Mouse (Mus musculus) forebrain, postnatal 0 days (tissue): ENCODE measurements around the gene Atpaf1. TPM values are rescaled to one million over a fixed set of nuclear protein-coding genes. Genes with fewer than 3 reads are reported as not detected.

Source experiments
- ATAC-seq: fragments of 200-750 bp; cut with Nextera tagmentation; 2 replicates; pipeline ENCODE4 v1.8.0; 2017; ENCODE audit warnings: mild to moderate bottlenecking, moderate library complexity
- DNase-seq: peaks from one replicate; pipeline ENCODE4 v3.0.0-alpha.2; 2015
- H3K27ac ChIP-seq: fragments of 300-500 bp; sonication (generic); 2 replicates; pipeline ENCODE4 v1.5.1; 2014; ENCODE audit warnings: low read depth, mild to moderate bottlenecking, antibody characterized with exemption, low read length, moderate library complexity, mixed read lengths
- H3K27me3 ChIP-seq: fragments of 300-500 bp; sonication (generic); 2 replicates; pipeline ENCODE4 v1.6.1; 2014; ENCODE audit warnings: mild to moderate bottlenecking, low read length, mixed read lengths; ENCODE audit not compliant: insufficient read depth
- H3K36me3 ChIP-seq: fragments of 300-500 bp; sonication (generic); 2 replicates; pipeline ENCODE4 v1.6.1; 2014; ENCODE audit warnings: mild to moderate bottlenecking, moderate library complexity; ENCODE audit not compliant: insufficient read depth
- H3K4me1 ChIP-seq: fragments of 300-500 bp; sonication (generic); 2 replicates; pipeline ENCODE4 v1.6.1; 2014; ENCODE audit warnings: antibody characterized with exemption; ENCODE audit not compliant: insufficient read depth
- H3K4me2 ChIP-seq: fragments of 300-500 bp; sonication (generic); 2 replicates; pipeline ENCODE4 v1.6.1; 2014; ENCODE audit warnings: low read depth, mild to moderate bottlenecking, moderate library complexity
- H3K4me3 ChIP-seq: fragments of 300-500 bp; sonication (generic); 2 replicates; pipeline ENCODE4 v1.5.1; 2014; ENCODE audit warnings: low read depth, low read length, mixed read lengths
- H3K9ac ChIP-seq: fragments of 300-500 bp; sonication (generic); 2 replicates; pipeline ENCODE4 v1.6.1; 2014; ENCODE audit warnings: mild to moderate bottlenecking
- H3K9me3 ChIP-seq: fragments of 300-500 bp; sonication (generic); 2 replicates; pipeline ENCODE4 v1.6.1; 2016; ENCODE audit warnings: low read length
- CTCF ChIP-seq: sonication (generic); IDR thresholded peaks from 2 replicates; pipeline ENCODE4 v1.5.1; 2016; ENCODE audit warnings: antibody characterized with exemption, control low read depth, low read depth
- WGBS: fragments of 180-500 bp; shearing (Covaris S2); extraction: QIAGEN DNeasy Blood & Tissue Kit; methylation state at CpG from one replicate; pipeline ENCODE4 v1.1.7; 2014; 5-methylcytosine and 5-hydroxymethylcytosine counted together
- polyA plus RNA-seq: library from polyadenylated mRNA; unstranded; fragments of >200 nt; fragmentation: Nextera tagmentation; extraction: Ambion mirVana; gene quantifications from 2 replicates; pipeline ENCODE4 v1.2.1, GENCODE M21; 2015
- total RNA-seq: library from RNA; depleted of rRNA; stranded (reverse); fragments of >200 nt; gene quantifications from 2 replicates; pipeline ENCODE4 v1.2.3, GENCODE M21; 2014

Gene Atpaf1
- total and polyA plus RNA-seq, 2 experiments from 2014 or later, result 34.0 to 40.9 TPM

DNA sequence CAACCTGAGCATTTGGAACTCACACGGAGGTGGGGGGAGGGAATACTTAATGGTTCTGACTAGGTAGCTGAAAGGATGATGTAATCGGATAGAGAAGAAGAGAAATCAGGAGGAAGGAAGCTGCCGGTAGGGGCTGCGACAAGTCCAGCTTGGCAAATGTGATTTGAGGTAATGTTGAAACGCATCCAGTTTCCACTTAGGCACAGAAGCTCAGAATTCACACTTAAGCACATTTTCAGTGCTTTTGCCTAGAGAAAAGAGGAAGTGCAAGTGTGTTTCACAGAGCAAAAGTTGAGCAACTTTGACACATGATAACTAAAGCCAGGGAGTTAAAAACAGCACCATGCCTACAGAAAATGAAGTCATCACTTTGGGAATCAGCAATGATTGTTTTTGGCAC is 62.8 kb downstream of the Atpaf1 start:
- WGBS, result 32% methylated on average over 5 of the region's 5 CpGs
- peak; percentile 34 for TF ChIP-seq CTCF
- no peak overlapping the region for H3K4me2 ChIP-seq
- H3K9ac ChIP-seq, result no peak overlapping the region
- H3K27me3 ChIP-seq, result no peaks in the 10 kb centered on the region
- H3K27ac ChIP-seq, result no peak overlapping the region
- peak; percentile 45 for DNase-seq
- H3K4me3 ChIP-seq, result no peak overlapping the region
- ATAC-seq, result peak; percentile 62
- no peaks in the 10 kb centered on the region for H3K9me3 ChIP-seq
- H3K4me1 ChIP-seq, result no peaks in the 10 kb centered on the region
- H3K36me3 ChIP-seq, result peaks cover 10% of the 10 kb centered on the region; the same call in 1 of the 2 replicates

DNA sequence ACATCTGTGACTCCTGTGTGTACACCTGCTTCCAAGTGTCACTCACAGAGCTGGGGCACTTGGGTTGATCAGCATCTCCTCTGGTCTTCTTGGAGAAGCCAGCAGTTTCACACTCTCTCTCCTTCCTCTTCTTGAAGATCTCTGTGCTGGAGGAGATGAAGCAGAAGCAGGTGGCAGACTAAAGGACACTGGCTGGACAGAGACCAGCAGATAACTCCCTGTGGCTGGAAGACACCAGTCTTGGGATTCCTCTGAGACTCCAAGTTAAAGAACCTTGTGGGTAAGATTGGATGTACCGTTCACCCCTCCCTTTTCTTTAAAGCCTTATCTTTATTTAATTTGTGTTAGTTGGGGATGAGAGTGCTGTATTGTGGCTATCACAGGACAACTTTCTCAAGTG is 63.5 kb downstream of the Atpaf1 start:
- Histone ChIP-seq H3K9me3 (no peaks in the 10 kb centered on the region), H3K9ac (no peak overlapping the region), H3K4me1 (no peaks in the 10 kb centered on the region), H3K4me3 (no peak overlapping the region), H3K4me2 (no peak overlapping the region), H3K27ac (no peak overlapping the region), H3K27me3 (no peaks in the 10 kb centered on the region), H3K36me3 (peaks cover 10% of the 10 kb centered on the region; the same call in 1 of the 2 replicates)
- DNase-seq (no peak), ATAC-seq (no peak)
- no peak for TF ChIP-seq CTCF
- 96% methylated on average over 1 of the region's 1 CpGs for WGBS

DNA sequence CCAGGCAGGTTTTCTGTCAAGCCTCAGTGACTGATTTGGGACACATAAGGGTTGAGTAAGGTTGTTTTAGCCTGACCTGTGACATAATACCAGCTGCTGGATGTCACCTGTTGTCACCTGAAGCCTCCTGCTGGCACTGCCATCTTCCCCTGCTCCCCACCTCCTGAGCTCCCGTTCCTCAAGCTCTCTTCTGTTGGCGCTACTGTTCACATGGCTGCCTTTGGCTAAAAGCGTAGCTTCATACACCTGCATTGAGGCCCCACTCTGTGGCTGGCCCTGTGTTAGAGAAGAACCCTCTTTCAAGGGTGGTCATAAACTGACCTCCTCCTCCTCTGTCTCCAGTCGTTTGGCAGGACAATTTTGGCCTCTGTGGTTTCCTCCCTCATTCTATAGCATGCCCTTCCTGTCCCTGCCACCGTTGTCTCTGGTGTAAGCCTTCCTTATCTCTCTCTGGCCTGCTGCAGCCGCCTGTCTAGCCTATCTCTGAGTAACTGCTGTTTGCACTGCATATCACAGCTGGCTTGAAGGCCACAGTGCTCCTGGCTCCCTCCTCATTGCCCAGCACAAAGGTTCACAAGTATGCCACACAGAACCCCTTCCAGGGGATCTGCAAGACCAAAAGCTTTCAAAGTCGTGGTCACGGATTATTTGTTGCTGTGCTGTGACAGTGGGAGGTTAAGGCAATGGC is 64.5 kb downstream of the Atpaf1 start:
- Histone ChIP-seq H3K4me1 (no peaks in the 10 kb centered on the region), H3K4me2 (no peak overlapping the region), H3K4me3 (no peak overlapping the region), H3K9me3 (no peaks in the 10 kb centered on the region), H3K36me3 (peaks cover 10% of the 10 kb centered on the region; the same call in 1 of the 2 replicates), H3K9ac (no peak overlapping the region), H3K27ac (no peak overlapping the region), H3K27me3 (no peaks in the 10 kb centered on the region)
- ATAC-seq (no peak), DNase-seq (no peak)
- TF ChIP-seq CTCF, result no peak
- 75% methylated on average over 8 of the region's 8 CpGs for WGBS

DNA sequence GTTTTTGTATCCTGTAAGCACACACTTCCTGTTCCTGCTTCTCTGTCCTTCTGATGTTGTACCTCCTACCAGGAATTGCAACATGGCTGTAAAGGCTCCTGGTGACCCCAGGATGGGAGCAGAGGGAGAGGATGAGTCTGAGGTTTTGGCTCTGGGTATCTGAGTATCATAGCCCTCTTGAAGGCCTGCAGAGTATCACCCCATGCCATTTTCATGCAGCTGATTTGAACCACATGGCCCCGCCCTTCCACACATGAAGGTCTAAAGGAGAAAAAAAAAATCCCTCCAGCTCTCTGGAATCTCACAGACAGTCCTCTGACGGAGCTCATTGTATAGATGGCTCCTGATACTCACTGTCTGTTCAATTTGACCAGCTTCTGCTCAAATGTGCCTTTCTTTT is 65.5 kb downstream of the Atpaf1 start:
- no peaks in the 10 kb centered on the region for H3K27me3 ChIP-seq
- H3K9ac ChIP-seq, result no peak overlapping the region
- no peaks in the 10 kb centered on the region for H3K9me3 ChIP-seq
- 89% methylated on average over 2 of the region's 2 CpGs for WGBS
- ATAC-seq (no peak), DNase-seq (no peak)
- no peak overlapping the region for H3K27ac ChIP-seq
- no peak overlapping the region for H3K4me3 ChIP-seq
- H3K4me2 ChIP-seq, result no peak overlapping the region
- no peak for TF ChIP-seq CTCF
- no peaks in the 10 kb centered on the region for H3K4me1 ChIP-seq
- peaks cover 10% of the 10 kb centered on the region; the same call in 1 of the 2 replicates for H3K36me3 ChIP-seq

DNA sequence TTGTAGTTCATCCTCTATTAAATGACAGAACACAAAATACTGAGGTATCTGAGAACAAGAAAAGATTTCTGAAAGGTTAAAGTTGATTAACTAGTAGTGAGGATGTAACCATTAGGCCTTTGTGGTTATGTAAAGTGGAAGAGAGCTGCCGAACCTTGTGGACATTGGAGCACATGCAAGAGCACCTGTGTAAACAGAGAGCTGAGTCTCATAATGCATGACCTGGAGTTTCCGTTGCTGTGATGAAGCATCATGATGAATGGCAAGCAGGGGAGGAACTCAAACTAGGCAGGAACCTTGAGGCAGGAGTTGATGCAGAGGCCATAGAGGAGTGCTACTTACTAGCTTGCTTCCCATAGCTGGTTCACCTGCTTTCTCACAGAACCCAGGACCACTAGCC is 66.0 kb downstream of the Atpaf1 start:
- H3K4me2 ChIP-seq, result no peak overlapping the region
- H3K36me3 ChIP-seq, result peaks cover 10% of the 10 kb centered on the region; the same call in 1 of the 2 replicates
- WGBS, result 64% methylated on average over 2 of the region's 2 CpGs
- H3K27ac ChIP-seq, result no peak overlapping the region
- TF ChIP-seq CTCF, result no peak
- ATAC-seq, result no peak
- H3K9me3 ChIP-seq, result no peaks in the 10 kb centered on the region
- no peak overlapping the region for H3K4me3 ChIP-seq
- H3K4me1 ChIP-seq, result no peaks in the 10 kb centered on the region
- H3K27me3 ChIP-seq, result no peaks in the 10 kb centered on the region
- no peak for DNase-seq
- H3K9ac ChIP-seq, result no peak overlapping the region

DNA sequence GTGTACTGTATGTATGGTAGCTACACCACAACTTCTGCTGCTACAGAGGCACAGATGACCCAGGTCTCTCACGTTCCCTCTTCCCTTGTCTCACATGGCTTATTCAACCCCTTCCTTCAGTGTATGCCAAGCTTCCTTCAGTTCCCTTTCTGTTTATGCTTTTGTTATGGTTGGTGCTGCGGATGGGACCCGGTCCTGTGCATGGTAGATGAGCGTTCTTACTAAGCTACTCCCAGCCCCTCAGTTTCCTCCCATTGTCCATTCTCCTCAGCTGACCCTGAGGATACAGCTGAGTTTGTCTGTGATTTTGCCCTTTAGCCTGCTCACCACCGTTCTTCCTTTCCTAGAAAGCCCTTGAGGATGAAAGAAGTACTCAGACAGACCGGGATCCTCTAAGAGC is 67.0 kb downstream of the Atpaf1 start:
- Histone ChIP-seq H3K9me3 (no peaks in the 10 kb centered on the region), H3K9ac (no peak overlapping the region), H3K36me3 (peaks cover 10% of the 10 kb centered on the region; the same call in 1 of the 2 replicates), H3K27ac (no peak overlapping the region), H3K4me1 (no peaks in the 10 kb centered on the region), H3K27me3 (no peaks in the 10 kb centered on the region), H3K4me3 (no peak overlapping the region), H3K4me2 (no peak overlapping the region)
- ATAC-seq (no peak), DNase-seq (no peak)
- no peak for TF ChIP-seq CTCF
- 90% methylated on average over 6 of the region's 6 CpGs for WGBS

DNA sequence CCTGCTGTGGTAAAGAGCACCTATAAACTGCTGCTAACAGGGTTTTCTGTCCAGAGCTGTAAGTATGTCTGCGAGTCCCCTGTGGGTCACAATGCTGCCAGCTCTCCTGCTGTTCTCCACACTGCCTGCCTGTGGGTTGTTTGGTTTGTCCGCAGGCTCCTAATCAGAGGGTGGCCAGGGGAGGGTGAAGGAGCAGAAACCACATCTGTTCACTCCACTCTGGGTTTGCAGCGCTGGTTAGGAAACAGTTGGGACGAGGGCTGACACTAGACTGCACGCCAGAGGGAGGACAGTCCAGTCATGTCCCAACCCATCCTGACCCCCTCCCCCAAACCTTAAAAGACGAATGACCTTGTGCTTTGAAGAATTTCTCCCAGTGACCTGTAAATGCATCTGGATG is 70.5 kb downstream of the Atpaf1 start:
- H3K27ac ChIP-seq, result no peak overlapping the region
- no peak for TF ChIP-seq CTCF
- H3K4me3 ChIP-seq, result no peak overlapping the region
- no peaks in the 10 kb centered on the region for H3K27me3 ChIP-seq
- H3K9ac ChIP-seq, result no peak overlapping the region
- no peak overlapping the region for H3K4me2 ChIP-seq
- H3K36me3 ChIP-seq, result peaks cover 14% of the 10 kb centered on the region
- DNase-seq (no peak), ATAC-seq (no peak)
- no peaks in the 10 kb centered on the region for H3K9me3 ChIP-seq
- H3K4me1 ChIP-seq, result no peaks in the 10 kb centered on the region
- whole genome bisulfite sequencing, result 64% methylated on average over 6 of the region's 6 CpGs
